Mouse (Mus musculus): ENCODE data around the gene Slc38a1.

Slc38a1 gene

DNA sequence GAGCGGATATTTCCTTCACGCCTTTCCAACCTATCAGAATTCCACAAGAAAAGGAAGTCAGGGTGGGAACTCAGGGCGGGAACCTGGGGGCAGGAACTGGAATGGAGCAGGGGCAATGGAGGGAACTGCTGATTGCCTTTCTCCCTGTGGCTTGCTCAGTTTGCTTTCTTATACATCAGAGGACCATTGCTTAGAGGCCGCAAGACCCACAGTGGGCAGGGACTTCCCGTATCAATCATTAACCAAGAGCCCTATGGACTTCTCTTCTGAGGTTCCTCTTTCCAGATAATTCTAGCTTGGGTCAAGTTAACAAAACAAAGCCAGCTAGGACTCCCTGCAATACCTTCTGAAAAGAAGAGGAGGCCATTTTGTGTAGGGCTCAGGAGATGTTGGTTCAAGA is 80.2 kb downstream of the Slc38a1 start:
- no peak for DNase-seq (ENCODE audit: low spot score in 2 of 2)

DNA sequence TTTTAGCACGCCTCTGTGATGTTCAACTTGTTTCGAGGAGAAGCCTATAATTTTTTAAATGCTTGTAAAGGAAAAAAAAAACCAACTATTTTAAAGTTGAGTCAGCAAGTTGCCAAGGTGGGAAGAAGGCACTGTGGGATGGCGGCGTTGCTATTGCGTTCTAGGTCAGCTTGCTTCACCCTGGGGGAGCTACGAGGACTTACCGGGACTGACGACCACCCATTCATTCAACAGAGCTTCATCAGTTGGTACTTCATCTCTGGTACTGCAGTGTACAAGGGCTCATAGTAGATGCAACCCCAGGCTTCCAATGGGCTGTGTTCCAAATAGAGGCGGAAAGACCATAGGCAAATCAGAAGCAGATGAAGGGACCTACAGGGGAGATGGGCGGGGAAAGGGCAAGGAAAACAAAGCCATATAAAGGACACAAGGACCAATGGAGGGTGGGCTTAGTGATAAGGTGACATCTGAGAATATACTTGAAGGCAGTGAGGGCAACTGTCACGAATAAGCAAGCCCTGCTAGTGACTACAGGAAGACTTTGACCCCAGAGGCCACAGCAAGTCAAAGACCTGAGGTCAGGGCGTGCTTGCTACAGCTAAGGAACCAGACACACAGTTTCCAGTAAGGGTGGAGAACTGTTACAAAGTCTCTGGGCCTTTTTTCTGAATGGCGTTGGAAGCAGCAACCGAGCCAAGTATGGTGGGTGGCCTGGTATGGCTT is 82.0 kb downstream of the Slc38a1 start:
- DNase-seq (ENCODE audit: low spot score in 2 of 2): no peak

GRCm38 (mm10) chr15:96551569-96552380 is 90.9 kb downstream of the Slc38a1 start:
- DNase-seq (ENCODE audit: low spot score in 2 of 2): peak in 1 of 2 experiments; percentile 76

GRCm38 (mm10) chr15:96551107-96551506 is 91.6 kb downstream of the Slc38a1 start:
- DNase-seq (ENCODE audit: low spot score in 2 of 2): no peak

DNA sequence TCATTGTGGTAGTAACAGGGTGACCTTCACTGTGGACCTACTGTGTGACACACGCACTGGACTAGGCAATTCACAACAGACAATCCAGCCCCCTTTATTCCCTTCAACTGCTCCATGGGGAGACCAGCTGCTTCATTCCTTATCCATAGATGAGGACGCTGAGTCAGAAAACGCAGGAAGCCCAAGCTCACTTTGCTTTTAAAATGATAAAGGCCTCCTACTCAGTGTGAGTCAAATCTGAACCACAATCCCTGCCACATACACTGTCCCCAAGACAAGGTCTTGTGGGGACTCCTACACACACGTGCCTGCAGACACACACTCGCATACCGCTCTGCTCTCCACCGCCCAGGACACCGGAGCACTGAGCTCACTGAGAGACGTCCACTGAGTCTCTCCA is 94.3 kb downstream of the Slc38a1 start:
- no peak for DNase-seq (ENCODE audit: low spot score in 2 of 2)

GRCm38 (mm10) chr15:96547256-96548195 is 95.2 kb downstream of the Slc38a1 start:
- DNase-seq (ENCODE audit: low spot score in 2 of 2): peak in 1 of 2 experiments; percentile 43

DNA sequence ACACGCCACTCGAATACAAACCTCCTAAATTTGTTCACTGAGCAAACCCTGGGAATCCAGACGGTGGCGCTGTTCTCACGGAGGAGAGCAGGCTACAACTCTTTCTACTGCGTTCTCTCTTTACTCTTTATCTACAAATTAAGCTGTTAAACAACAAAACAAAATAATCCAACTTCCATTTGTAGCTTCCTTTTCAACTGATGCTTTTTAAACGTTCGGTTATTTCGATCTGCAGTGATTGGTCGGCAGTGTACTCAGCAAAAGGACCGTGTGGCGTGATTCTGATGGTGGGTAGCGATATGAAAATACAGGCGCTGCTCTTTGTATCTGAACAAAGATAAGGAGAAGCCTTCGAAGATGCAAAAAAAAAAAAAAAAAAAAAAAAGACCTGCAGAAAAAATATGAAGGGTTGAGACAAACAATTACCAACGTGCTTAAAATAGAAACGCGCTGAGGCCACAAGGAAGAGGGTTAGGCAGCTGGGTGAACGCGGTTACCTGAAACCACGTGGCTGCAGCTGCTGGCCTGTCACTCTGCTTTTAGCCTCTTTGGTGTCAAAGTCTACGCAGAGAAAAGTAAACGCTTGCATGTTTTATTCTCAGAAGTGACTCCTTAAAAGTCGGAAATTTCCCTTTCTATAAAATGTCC is 99.4 kb downstream of the Slc38a1 start:
- DNase-seq (ENCODE audit: low spot score in 2 of 2): peak in 1 of 2 experiments; percentile 47

DNA sequence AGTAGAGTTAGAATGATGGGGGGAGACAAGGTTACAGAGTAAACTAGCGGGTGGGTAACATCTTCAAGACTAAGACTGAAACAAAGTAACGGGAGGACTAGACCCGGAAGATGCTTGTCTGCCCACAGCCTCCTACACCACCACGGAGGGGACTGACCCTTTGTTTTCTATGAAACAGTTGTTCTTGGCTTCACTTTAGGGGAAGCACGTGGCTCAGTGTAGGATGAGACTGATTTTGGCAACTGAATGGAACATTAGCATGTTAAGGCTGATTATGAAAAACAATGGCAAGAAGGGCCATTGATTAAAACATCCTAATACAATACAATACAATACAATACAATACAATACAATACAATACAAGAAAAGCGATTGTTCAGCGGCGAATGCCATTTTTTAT is 100.6 kb downstream of the Slc38a1 start:
- peak in 1 of 2 experiments; percentile 24 for DNase-seq (ENCODE audit: low spot score in 2 of 2)

DNA sequence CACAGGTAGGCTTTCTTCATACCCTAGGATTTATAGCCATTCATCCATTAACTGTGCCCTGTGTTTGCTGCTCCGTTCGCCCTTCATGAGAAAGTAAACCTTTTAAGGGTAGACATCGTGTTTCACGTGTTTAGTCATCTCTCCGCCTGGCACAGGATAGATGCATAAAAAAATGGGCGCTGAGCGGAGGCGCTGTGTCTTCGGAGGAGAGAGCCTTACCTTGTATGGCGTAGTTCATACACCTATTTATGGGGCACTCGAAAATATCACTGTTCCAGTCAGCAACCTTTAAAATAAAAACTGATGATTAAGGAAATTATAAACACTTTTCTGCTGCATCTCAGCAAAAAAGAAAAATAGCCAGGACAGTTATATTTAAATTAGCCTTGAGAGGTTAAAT is 105.4 kb downstream of the Slc38a1 start:
- DNase-seq (ENCODE audit: low spot score in 2 of 2): no peak

DNA sequence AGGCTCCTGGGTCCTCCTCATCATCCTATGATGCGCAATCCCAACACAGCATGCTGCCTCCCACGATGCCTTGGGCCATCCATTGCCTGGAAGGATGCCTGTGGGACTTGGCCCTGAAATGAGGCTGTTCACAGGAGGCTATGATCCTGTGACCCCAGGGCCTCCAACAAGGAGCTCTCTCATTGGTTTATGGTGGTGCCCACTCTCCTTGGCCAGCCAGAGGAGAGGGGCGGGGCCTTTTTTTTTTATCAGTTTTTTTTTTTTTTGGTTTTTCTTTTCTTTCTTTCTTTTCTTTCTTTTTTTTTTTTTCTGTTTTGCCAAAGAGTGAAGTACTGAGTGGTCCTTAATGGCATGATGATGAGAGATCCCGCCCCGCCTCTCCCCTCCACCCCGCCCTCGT is 106.3 kb downstream of the Slc38a1 start:
- no peak for DNase-seq (ENCODE audit: low spot score in 2 of 2)

GRCm38 (mm10) chr15:96527686-96528085 is 115.0 kb downstream of the Slc38a1 start:
- peak in 1 of 2 experiments; percentile 21 for DNase-seq (ENCODE audit: low spot score in 2 of 2)

DNA sequence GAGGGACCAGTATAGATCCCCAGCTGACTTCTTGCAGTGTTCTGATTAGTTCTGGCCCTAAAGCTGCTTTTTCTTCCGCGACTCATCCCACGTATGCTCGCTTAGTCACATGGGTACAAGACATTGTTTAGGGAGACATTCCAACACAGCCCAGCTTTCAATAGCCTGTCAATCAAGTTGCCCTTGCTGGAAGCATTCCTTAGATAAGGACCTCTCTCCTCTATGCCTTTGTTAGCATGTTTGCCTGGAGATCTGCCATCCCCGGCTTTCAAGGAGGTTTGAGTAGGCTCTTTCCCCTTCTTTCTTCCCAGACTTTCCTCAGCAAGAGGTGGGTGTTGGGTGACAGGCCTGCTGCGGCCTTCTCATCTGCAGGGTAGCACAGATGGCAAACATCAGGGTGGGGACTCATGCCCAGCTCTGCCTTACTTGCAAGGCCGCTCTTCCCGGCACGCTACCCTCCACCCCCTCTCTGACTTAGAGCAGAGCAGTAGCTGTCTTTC is 118.4 kb downstream of the Slc38a1 start:
- peak in 1 of 2 experiments; percentile 63 for DNase-seq (ENCODE audit: low spot score in 2 of 2)
